Mouse (Mus musculus) limb, embryonic 14.5 days (tissue): ENCODE results near the gene Fhl3. TPM values are rescaled to one million over a fixed set of nuclear protein-coding genes. Genes with fewer than 3 reads are reported as not detected.
A peak's percentile ranks its signal among the peaks of the same experiment; 100 is the strongest.

Source experiments
- ATAC-seq: fragments of 200-750 bp; cut with Nextera tagmentation; 2 replicates; pipeline ENCODE4 v1.8.0; 2017; ENCODE audit warnings: low read depth, moderate number of reproducible peaks, moderate TSS enrichment; ENCODE audit not compliant: low FRiP score
- DNase-seq: peaks from one replicate; pipeline ENCODE4 v3.0.0-alpha.2; 2015; ENCODE audit warnings: low spot score
- H3K27ac ChIP-seq: fragments of 300-500 bp; sonication (generic); replicated peaks from 2 replicates; pipeline ENCODE4 v1.5.1; 2014; ENCODE audit warnings: low read depth, mild to moderate bottlenecking, low read length, moderate library complexity, mixed read lengths
- H3K27me3 ChIP-seq: fragments of 300-500 bp; sonication (generic); 2 replicates; pipeline ENCODE4 v1.6.1; 2014; ENCODE audit warnings: low read length, mixed read lengths; ENCODE audit not compliant: control insufficient read depth, insufficient read depth
- H3K36me3 ChIP-seq: fragments of 300-500 bp; sonication (generic); 2 replicates; pipeline ENCODE4 v1.6.1; 2014; ENCODE audit warnings: mild to moderate bottlenecking, low read length, moderate library complexity, mixed read lengths; ENCODE audit not compliant: control insufficient read depth, insufficient read depth
- H3K4me1 ChIP-seq: fragments of 300-500 bp; sonication (generic); 2 replicates; pipeline ENCODE4 v1.6.1; 2014; ENCODE audit warnings: antibody characterized with exemption, low read length, mixed read lengths; ENCODE audit not compliant: control insufficient read depth, insufficient read depth
- H3K4me2 ChIP-seq: fragments of 300-500 bp; sonication (generic); replicated peaks from 2 replicates; pipeline ENCODE4 v1.6.1; 2014; ENCODE audit warnings: low read depth, mild to moderate bottlenecking, low read length, moderate library complexity; ENCODE audit not compliant: severe bottlenecking
- H3K4me3 ChIP-seq: fragments of 300-500 bp; sonication (generic); replicated peaks from 2 replicates; pipeline ENCODE4 v1.5.1; 2014; ENCODE audit warnings: low read length
- H3K9ac ChIP-seq: fragments of 300-500 bp; sonication (generic); 2 replicates; pipeline ENCODE4 v1.6.1; 2014; ENCODE audit warnings: mild to moderate bottlenecking, low read depth, low read length, moderate library complexity; ENCODE audit not compliant: severe bottlenecking
- H3K9me3 ChIP-seq: fragments of 300-500 bp; sonication (generic); 2 replicates; pipeline ENCODE4 v1.6.1; 2016; ENCODE audit warnings: low read length; ENCODE audit not compliant: control insufficient read depth
- POLR2A ChIP-seq: fragments of 200-500 bp; IDR thresholded peaks from 2 replicates; pipeline ENCODE4 v1.8.0; 2012; ENCODE audit warnings: inconsistent platforms, mild to moderate bottlenecking, moderate library complexity, borderline replicate concordance; ENCODE audit not compliant: insufficient read depth, insufficient read length; ENCODE audit errors: extremely low read depth
- WGBS: fragments of 180-500 bp; shearing (Covaris S2); extraction: QIAGEN DNeasy Blood & Tissue Kit; methylation state at CpG from one replicate; pipeline ENCODE4 v1.1.7; 2014; 5-methylcytosine and 5-hydroxymethylcytosine counted together
- polyA plus RNA-seq, 2 experiments: library from polyadenylated mRNA; depleted of rRNA in 1 of 2; stranded (reverse) in 1 of 2; unstranded in 1 of 2; fragments of >200 nt; fragmentation: Nextera tagmentation in 1 of 2; extraction: Ambion mirVana in 1 of 2; gene quantifications; 2 replicates each; pipeline versions ENCODE4 v1.2.1 to v1.2.3; 2012 to 2014

Fhl3 gene
- polyA plus RNA-seq (2012; rRNA removed) (30.6 and 43.7 TPM in 2 replicates), polyA plus RNA-seq (2014; fragmentation: Nextera tagmentation; extraction: Ambion mirVana) (18.1 and 20.4 TPM in 2 replicates)

DNA sequence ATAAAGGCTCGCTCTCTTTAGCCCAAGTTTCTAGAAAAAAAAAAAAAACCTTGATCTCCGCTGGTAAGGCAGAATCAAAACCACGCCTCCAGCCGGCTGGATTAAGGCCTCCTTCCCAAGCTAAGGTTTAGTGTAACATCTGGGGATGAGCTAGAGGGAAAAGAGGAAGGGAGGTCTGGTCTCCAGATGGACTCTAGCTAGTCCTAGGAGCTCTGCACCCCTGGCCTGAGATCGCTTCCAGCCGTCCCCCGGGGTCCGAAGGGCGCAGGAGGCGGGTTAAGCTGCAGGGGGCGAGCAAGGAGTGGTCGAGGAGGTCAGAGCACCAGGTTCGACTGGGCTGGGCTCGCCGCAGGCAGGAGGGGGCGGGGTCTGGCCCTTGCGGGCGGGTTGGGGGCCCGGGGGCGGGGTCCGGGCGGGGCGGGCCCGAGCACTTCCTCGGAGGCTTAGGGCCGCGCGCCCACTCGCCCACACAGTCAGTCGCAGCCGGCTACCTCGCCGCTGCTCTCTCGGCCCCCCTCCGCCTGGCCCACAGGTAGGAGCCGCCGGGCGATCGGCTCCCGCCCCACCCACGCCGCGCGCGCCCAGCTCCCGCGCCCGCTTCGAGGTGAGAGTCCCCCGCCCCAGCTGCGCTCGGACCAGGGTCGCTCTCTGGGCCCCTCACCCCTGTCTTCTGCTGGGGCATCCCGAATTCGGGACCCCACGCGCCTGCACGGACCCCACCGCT lies at the start of gene Fhl3:
TSS of gene Fhl3 (plus strand) at position 454 of the 724 bp plus-strand sequence.
- WGBS: 0% methylated on average over 28 of the region's 59 CpGs
- Histone ChIP-seq H3K4me2 (peak within 1 kb of the TSS; percentile 75), H3K9me3 (no peaks in the 10 kb centered on the region), H3K36me3 (peaks cover under 1% of the 10 kb centered on the region), H3K4me1 (peaks cover 45% of the 10 kb centered on the region), H3K27ac (peak within 1 kb of the TSS; percentile 88), H3K4me3 (peak within 1 kb of the TSS; percentile 87), H3K9ac (peak within 1 kb of the TSS; percentile 84), H3K27me3 (no peaks in the 10 kb centered on the region)
- 0 out of 2 replicates have a peak, but pooled peaks have one; percentile 48 for TF ChIP-seq POLR2A
- DNase-seq: peak; percentile 93
- ATAC-seq: peak; percentile 79

- 4% methylated on average over 9 of the region's 9 CpGs for WGBS
- peaks cover 3% of the 10 kb centered on the region; the same call in 1 of the 2 replicates for H3K4me1 ChIP-seq
- no peak overlapping the region for H3K9ac ChIP-seq
- H3K27ac ChIP-seq: no peak overlapping the region
- H3K4me2 ChIP-seq: no peak overlapping the region
- no peaks in the 10 kb centered on the region for H3K9me3 ChIP-seq
- no peak overlapping the region for H3K4me3 ChIP-seq
- peaks cover 37% of the 10 kb centered on the region for H3K27me3 ChIP-seq
- H3K36me3 ChIP-seq: no peaks in the 10 kb centered on the region
- TF ChIP-seq POLR2A: no peak
- no peak for ATAC-seq
- no peak for DNase-seq
These were observed 47.6 kb upstream of the Fhl3 start for GRCm38 (mm10) chr4:124652886-124653285.

- no peak for TF ChIP-seq POLR2A
- ATAC-seq: no peak
- no peaks in the 10 kb centered on the region for H3K9me3 ChIP-seq
These were observed 44.0 kb upstream of the Fhl3 start, which contains the start of gene Pou3f1 for GRCm38 (mm10) chr4:124656518-124656853. Gene Pou3f1, plus strand, starts transcription at chr4:124656807.

GRCm38 (mm10) chr4:124656854-124657650 lies 43.4 kb upstream of the Fhl3 start:
- peak overlapping the region; percentile 50 for H3K9ac ChIP-seq
- DNase-seq: peak; percentile 85
- H3K9me3 ChIP-seq: no peaks in the 10 kb centered on the region
- no peak overlapping the region for H3K27ac ChIP-seq
- no peaks in the 10 kb centered on the region for H3K36me3 ChIP-seq
- H3K4me2 ChIP-seq: peak overlapping the region; percentile 98
- peak overlapping the region; percentile 58 for H3K4me3 ChIP-seq
- peaks cover 3% of the 10 kb centered on the region; the same call in 1 of the 2 replicates for H3K4me1 ChIP-seq
- WGBS: under 1% methylated on average over 38 of the region's 92 CpGs
- ATAC-seq: peak; percentile 95
- peaks cover 64% of the 10 kb centered on the region for H3K27me3 ChIP-seq
- TF ChIP-seq POLR2A: no peak

More at GRCm38 (mm10) chr4:124656518-124656853, 44.0 kb upstream of the Fhl3 start, which contains the start of gene Pou3f1:
- peaks cover 58% of the 10 kb centered on the region for H3K27me3 ChIP-seq
- peak within 1 kb of the TSS; percentile 58 for H3K4me3 ChIP-seq
- no peak for DNase-seq
- H3K9ac ChIP-seq: peak within 1 kb of the TSS; percentile 50
- WGBS: 3% methylated on average over 11 of the region's 15 CpGs
- H3K4me1 ChIP-seq: peaks cover 3% of the 10 kb centered on the region; the same call in 1 of the 2 replicates
- H3K4me2 ChIP-seq: peak within 1 kb of the TSS; percentile 98
- no peaks in the 10 kb centered on the region for H3K36me3 ChIP-seq
- H3K27ac ChIP-seq: no peak within 1 kb of the TSS

DNA sequence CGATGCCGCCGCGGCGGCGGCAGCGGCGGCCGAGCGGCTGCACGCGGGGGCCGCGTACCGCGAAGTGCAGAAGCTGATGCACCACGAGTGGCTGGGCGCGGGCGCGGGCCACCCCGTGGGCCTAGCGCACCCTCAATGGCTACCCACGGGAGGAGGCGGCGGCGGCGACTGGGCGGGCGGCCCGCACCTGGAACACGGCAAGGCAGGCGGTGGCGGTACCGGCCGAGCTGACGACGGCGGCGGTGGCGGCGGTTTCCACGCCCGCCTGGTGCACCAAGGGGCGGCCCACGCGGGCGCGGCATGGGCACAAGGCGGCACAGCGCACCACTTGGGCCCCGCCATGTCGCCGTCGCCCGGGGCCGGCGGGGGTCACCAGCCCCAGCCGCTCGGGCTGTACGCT lies 42.7 kb upstream of the Fhl3 start:
- no peak overlapping the region for H3K27ac ChIP-seq
- no peaks in the 10 kb centered on the region for H3K36me3 ChIP-seq
- H3K4me3 ChIP-seq: peak overlapping the region; percentile 58
- H3K4me2 ChIP-seq: peak overlapping the region; percentile 98
- H3K27me3 ChIP-seq: peaks cover 71% of the 10 kb centered on the region
- peak overlapping the region; percentile 21; the same call in 1 of the 2 replicates for H3K9ac ChIP-seq
- H3K4me1 ChIP-seq: peaks cover 3% of the 10 kb centered on the region; the same call in 1 of the 2 replicates
- DNase-seq: no peak
- H3K9me3 ChIP-seq: no peaks in the 10 kb centered on the region
- no peak for TF ChIP-seq POLR2A
- under 1% methylated on average over 29 of the region's 61 CpGs for WGBS
- no peak for ATAC-seq
